Mouse (Mus musculus) left cerebral cortex, adult 9 months (tissue): ENCODE data around the gene Mul1.
A peak's percentile ranks its signal among the peaks of the same experiment; 100 is the strongest.

Experiments used
- DNase-seq, 2 experiments: peaks; one replicate each; pipeline ENCODE4 v3.0.0; 2022; ENCODE audit warnings: low spot score in 2 of 2

The Mul1 gene

GRCm38 (mm10) chr4:138460910-138461309, 26.4 kb downstream of the Mul1 start:
- DNase-seq: no peak

- DNase-seq: no peak
Measured at GRCm38 (mm10) chr4:138461471-138461870, 27.0 kb downstream of the Mul1 start.

- peak in 1 of 2 experiments; percentile 74 for DNase-seq
Measured at GRCm38 (mm10) chr4:138462971-138463831, 28.7 kb downstream of the Mul1 start.

GRCm38 (mm10) chr4:138463832-138464487, 29.5 kb downstream of the Mul1 start:
- peak in 1 of 2 experiments; percentile 69 for DNase-seq

- peak in 1 of 2 experiments; percentile 53 for DNase-seq
Measured at GRCm38 (mm10) chr4:138464667-138465353, 30.3 kb downstream of the Mul1 start.

- no peak for DNase-seq
Measured at GRCm38 (mm10) chr4:138465446-138465845, 31.0 kb downstream of the Mul1 start.

GRCm38 (mm10) chr4:138466690-138467089, 32.2 kb downstream of the Mul1 start:
- DNase-seq: no peak

GRCm38 (mm10) chr4:138467451-138467850, 33.0 kb downstream of the Mul1 start:
- DNase-seq: no peak

- peak; percentile 68 to 71 for DNase-seq
Measured at GRCm38 (mm10) chr4:138469080-138469479, 34.6 kb downstream of the Mul1 start.

GRCm38 (mm10) chr4:138471241-138471640, 36.8 kb downstream of the Mul1 start:
- no peak for DNase-seq

- peak; percentile 80 to 92 for DNase-seq
Measured at GRCm38 (mm10) chr4:138479595-138479994, 45.1 kb downstream of the Mul1 start.

- DNase-seq: no peak
Measured at GRCm38 (mm10) chr4:138480962-138481361, 46.5 kb downstream of the Mul1 start.

GRCm38 (mm10) chr4:138482721-138483120, 48.2 kb downstream of the Mul1 start:
- no peak for DNase-seq

- DNase-seq: no peak
Measured at GRCm38 (mm10) chr4:138488241-138488640, 53.8 kb downstream of the Mul1 start.

- DNase-seq: no peak
Measured at GRCm38 (mm10) chr4:138491088-138491487, 56.6 kb downstream of the Mul1 start.
